Mouse (Mus musculus) thymus, postnatal 10 days (tissue): ENCODE results near the gene Usp46.
A peak's percentile ranks its signal among the peaks of the same experiment; 100 is the strongest.
"Not testable (repeated sequence)": the region's sequence is repeated elsewhere in the genome, so short reads cannot be mapped to it uniquely, and the experiment has no call there.

Experiments
- DNase-seq, 2 experiments: peaks; one replicate each; pipeline ENCODE4 v3.0.0; 2021; ENCODE audit warnings: low spot score in 2 of 2

The Usp46 gene

GRCm38 (mm10) chr5:74067831-74068713 is at the start of gene Usp46:
TSS of gene Usp46 (minus strand) at chr5:74068431.
- peak; percentile 30 to 67 for DNase-seq

GRCm38 (mm10) chr5:74113961-74114689 is 45.9 kb upstream of the Usp46 start:
- DNase-seq, result no peak

- no peak for DNase-seq
Measured at GRCm38 (mm10) chr5:74105445-74105844, 37.2 kb upstream of the Usp46 start.

DNA sequence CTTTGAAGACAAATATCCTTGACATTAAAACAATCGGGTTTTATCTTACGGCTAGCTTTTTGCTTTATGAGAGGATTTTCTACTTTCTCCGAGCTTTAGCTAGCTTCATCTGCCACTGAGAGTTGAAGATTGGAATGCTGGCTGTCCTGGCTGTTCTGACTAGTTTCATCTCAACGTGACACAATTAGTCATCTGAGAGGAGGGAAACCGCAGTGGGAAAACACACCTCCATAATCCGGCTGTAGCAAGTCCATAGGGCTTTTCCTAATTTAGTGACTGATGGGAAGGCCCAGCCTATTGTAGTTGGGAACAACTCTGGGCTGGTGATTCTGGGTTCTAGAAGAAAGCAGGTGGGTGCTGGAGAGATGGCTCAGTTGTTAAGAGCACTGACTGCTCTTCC is 33.5 kb upstream of the Usp46 start:
- DNase-seq, result no peak

GRCm38 (mm10) chr5:74099046-74099445 is 30.8 kb upstream of the Usp46 start:
- DNase-seq, result no peak

- DNase-seq, result no peak
Measured at GRCm38 (mm10) chr5:74097854-74098220, 29.6 kb upstream of the Usp46 start.

- no peak for DNase-seq
Measured at GRCm38 (mm10) chr5:74097116-74097853, 29.1 kb upstream of the Usp46 start.

DNA sequence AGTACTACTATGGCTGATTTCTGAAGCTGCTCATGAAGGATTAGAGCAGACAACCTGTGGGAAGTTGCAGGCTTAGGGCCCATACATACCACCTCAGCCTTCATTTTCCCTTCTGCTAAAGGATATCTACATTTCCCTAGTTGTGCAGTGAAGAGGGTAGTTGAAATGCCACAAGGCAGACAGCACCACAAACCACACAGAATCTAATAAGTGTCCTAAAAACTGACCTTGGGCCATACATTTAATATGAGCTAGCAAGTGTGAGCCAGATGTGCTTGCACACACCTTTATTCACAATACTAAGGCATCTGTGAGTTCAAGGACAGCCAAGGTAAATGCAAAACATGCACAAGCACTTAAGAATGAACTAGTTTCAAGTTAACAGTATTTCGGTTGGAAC is 27.8 kb upstream of the Usp46 start:
- DNase-seq, result no peak

DNA sequence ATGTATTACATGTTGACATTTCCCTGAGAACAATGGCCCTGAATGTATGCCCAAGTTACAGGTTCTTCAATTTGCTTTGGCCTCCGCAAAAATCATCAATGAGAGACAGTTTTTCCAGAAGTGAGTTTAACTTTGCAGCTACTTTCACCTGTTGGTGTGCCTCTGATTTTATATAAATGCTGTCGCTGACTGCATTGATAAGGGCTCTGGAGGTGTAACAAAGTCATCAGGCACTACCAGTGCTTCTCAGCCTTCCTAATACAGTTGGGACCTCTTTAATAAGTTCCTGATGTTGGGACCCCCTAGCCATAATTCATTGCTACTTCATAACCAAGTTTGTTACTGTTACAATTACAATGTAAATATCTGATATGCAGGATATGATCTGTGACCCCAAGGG is 27.4 kb upstream of the Usp46 start:
- no peak for DNase-seq

- DNase-seq, result no peak
Measured at GRCm38 (mm10) chr5:74094841-74095437, 26.7 kb upstream of the Usp46 start.

DNA sequence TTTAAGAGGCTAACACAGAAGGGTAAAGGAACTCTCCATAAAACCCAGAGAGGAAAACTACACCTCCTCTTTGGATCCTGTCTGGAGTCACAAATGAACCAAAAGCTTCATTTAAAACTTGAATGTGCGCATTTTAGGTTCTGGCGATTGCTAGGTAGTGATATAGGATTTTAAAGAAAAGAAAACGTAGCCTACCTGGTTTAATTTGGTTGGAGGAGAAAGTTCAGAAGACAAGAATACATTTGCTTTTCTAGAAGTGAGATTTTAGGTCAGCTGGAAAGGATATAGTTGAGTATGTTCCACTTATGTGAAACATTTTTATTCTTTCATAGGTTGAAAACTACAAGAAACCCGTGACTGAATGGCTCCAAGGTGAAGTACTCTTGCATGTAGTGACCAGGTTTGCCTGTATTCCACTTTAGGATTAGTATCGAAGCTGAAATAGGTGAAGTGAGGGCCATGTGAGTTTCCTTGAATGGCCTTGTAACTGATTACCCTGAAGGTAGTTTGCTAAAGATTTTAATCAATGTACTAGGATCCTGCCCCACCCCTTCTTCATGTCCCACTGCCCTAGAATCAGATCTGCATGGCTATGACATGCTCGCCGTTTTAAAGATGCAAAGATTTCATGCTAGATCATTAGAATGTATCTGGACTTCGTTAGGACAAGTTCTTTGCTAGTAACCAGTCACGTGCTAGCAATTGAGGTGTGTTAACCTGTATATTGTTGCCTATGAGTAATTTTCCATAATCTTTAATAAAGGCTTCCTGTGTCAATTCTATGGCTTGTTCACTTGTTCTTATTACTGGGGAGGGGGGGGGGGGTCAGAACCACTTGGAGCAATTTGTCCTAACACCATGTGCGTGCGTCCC is 25.6 kb upstream of the Usp46 start:
- no peak for DNase-seq

DNA sequence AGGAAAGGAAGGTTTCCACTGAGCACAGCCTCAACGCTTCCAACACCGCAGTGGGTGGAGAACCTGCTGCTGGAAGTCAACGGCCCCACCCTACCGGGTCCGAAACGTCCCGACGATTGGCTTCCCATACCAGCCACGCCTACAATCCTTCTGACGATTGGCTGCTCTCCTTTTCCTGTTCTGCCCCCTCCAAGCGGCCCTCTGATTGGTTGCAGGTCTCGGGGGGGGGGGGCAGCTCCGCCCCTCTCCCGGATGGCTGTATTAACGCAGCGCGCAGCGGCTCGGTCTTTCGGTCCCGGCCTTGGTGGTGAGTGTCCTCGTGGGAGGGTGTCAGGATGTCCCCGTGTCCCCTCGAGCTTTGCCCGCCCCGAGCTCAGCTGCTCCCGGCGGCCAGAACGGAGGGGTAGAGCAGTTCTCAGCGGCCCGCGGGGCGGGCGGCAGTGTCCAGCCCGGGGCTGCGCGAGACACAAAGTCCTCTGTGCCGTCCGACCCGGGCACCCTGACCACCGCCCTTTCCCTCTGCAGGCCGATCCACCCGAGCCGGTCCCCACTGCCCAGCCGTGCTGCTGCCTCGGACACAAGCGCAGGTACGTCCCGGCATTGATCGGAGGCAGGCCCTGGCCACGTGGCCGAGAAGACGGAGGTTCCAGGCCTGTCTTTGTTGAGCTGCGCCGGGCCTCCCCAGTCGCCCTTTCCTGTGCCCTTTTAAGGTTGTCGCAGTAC is 24.8 kb upstream of the Usp46 start:
- DNase-seq, result peak; percentile 86 to 91

- DNase-seq, result no peak
Measured at GRCm38 (mm10) chr5:74092481-74092832, 24.2 kb upstream of the Usp46 start.

- no peak for DNase-seq
Measured at GRCm38 (mm10) chr5:74089643-74090042, 21.4 kb upstream of the Usp46 start.

DNA sequence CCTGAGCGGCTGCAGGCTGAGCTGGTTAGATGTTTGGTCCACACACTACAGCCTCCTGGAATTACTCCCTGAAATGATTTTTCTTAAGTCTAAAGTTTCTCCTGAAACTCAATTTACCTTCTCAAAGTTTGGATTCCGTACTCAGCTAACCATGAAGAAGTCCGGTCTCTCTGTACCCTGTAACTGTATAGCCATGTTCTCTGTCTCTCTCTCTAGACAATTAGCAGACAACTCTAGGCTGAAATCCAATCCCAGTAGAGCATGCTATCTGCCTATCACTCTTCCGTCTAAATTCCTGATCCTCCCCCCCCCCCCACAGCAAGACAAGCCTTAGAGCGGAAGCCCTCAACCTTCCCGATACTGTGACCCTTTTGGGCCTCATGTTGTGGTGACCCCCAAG is 13.5 kb upstream of the Usp46 start:
- no peak for DNase-seq

GRCm38 (mm10) chr5:74078861-74079615 is 10.8 kb upstream of the Usp46 start:
- DNase-seq, result no peak

DNA sequence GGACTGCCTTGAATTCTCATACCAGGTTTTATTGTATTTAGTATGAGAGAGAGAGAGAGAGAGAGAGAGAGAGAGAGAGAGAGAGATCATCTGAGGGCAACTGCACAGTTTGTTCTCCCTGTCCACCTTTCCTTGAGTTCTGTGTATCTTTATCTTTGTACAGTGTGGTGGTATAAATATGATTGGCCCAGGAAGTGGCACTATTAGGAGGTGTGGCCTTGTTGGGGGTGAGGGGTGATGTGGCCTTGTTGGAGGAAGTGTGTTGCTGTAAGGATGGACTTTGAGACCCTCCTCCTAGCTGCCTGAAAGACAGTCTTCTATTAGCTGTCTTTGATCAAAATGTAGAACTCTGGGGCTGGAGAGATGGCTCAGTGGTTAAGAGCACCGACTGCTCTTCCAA is 10.2 kb upstream of the Usp46 start:
- no peak for DNase-seq

DNA sequence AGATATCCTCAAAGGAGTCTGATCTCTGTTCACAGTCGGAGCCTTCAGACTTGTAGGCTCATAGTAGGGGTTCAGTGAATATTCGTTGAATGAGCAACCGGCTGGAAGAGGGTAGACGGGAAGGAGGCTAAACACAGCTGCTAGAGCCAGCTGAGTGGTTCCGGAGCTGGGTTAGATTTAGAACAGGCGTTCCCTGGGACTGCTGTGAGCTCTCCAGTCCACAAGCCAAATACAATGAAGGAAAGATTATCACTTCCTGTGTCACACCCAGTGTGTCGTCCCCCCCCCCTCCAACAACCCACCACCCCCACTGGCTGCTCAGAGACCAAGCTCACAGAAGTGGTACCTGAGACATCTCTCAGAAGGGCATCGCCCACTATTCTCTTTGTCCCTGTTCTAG is 9.7 kb upstream of the Usp46 start:
- DNase-seq, result no peak

DNA sequence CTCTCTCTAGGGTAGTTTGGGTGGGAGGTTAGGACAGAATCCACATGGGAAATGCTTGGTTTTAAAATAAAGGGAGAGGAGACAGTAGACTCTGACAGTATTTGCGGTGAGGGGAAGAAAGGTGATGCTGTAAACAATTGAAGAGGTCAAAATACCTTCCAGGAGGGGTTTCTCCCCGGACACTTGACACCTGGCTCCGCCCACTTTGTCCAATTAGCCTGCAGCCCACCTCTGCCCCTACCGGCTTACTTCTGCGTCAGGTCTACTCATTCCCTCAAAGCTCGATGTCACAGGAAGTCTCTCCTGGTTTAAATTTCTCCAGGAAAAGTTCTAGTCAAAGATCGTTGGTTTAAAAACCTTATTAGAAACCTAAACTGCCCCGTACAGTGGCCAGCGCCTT is 8.5 kb upstream of the Usp46 start:
- DNase-seq, result no peak

DNA sequence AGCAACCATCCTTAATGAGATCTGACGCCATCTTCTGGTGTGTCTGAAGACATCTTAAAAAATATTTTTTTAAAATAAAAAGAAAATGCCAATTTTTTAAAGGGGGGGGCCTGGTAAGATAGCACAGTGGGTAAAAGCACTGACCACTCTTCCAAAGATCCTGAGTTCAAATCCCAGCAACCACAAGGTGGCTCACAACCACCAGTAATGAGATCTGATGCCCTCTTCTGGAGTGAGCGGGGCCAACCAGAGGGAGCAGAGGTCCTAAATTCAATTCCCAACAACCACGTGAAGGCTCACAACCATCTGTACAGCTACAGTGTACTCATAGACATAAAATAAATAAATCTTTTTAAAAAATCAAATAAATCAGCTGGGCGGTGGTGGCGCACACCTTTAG is 2.3 kb upstream of the Usp46 start:
- not testable (repeated sequence) for DNase-seq
